8 mouse cellular contexts compared by ENCODE assay signal in genomic region chr3:105891760-105892571, GRCm38 (mm10). TPM values are rescaled to one million over a fixed set of nuclear protein-coding genes. Genes with fewer than 3 reads are reported as not detected.
DNase-seq lines count a peak whose midpoint lies in the region; ATAC-seq lines count a peak whose summit lies in the region.

No protein-coding gene starts in this region.

- no peak overlapping the region for H3K4me3 ChIP-seq in heart, embryonic 11.5 days (ENCODE audit: low read depth, low read length)
- no peak overlapping the region for H3K4me3 ChIP-seq in hindbrain, embryonic 13.5 days

- no peaks in the 10 kb centered on the region for H3K27me3 ChIP-seq in heart, embryonic 11.5 days (ENCODE audit: control insufficient read depth, insufficient read depth, low read length)
- H3K27me3 ChIP-seq in hindbrain, embryonic 13.5 days = no peaks in the 10 kb centered on the region

- no peaks in the 10 kb centered on the region for H3K9me3 ChIP-seq in heart, embryonic 11.5 days (replicated peaks; ENCODE audit: control insufficient read depth, low read length)
- H3K9me3 ChIP-seq in hindbrain, embryonic 13.5 days = no peaks in the 10 kb centered on the region

- no peak overlapping the region for H3K9ac ChIP-seq in heart, embryonic 11.5 days (ENCODE audit: low read depth, low read length)
- no peak overlapping the region for H3K9ac ChIP-seq in hindbrain, embryonic 13.5 days

- DNase-seq in heart, adult 11 months = peak; percentile 98
- DNase-seq in heart, adult 8-10 months (ENCODE audit: low spot score) = peak; percentile 84
- DNase-seq in kidney, postnatal 25 days = peak; percentile 36 to 54
- DNase-seq in adipocyte (ENCODE audit: low spot score) = no peak
- no peak for DNase-seq in gastrocnemius, postnatal 10 days

- peaks cover 28% of the 10 kb centered on the region for H3K4me1 ChIP-seq in heart, embryonic 11.5 days (ENCODE audit: control insufficient read depth, insufficient read depth, low read length)
- peaks cover 6% of the 10 kb centered on the region; the same call in 1 of the 2 replicates for H3K4me1 ChIP-seq in hindbrain, embryonic 13.5 days (replicated peaks)

- no peak overlapping the region for H3K27ac ChIP-seq in heart, embryonic 11.5 days (ENCODE audit: low read depth, low read length)
- no peak overlapping the region for H3K27ac ChIP-seq in hindbrain, embryonic 13.5 days

- no peak for ATAC-seq in heart, embryonic 11.5 days (replicated peaks; ENCODE audit: insufficient number of reproducible peaks, low FRiP score, low TSS enrichment)
- ATAC-seq in monocyte, adult 5-6 weeks (replicated peaks; ENCODE audit: insufficient number of reproducible peaks, low FRiP score, low TSS enrichment, poor library complexity, severe bottlenecking) = peak; percentile 42
- ATAC-seq in hindbrain, embryonic 13.5 days (ENCODE audit: low FRiP score) = no peak

- WGBS in heart, embryonic 11.5 days (ENCODE audit: insufficient replicate concordance) = 66% methylated on average over 10 of the region's 10 CpGs
- WGBS in hindbrain, embryonic 13.5 days = 80% methylated on average over 10 of the region's 10 CpGs

- no peak overlapping the region for H3K4me2 ChIP-seq in heart, embryonic 11.5 days
- H3K4me2 ChIP-seq in hindbrain, embryonic 13.5 days = no peak overlapping the region

- H3K36me3 ChIP-seq in heart, embryonic 11.5 days (ENCODE audit: control insufficient read depth, insufficient read depth, low read length) = no peaks in the 10 kb centered on the region
- H3K36me3 ChIP-seq in hindbrain, embryonic 13.5 days = no peaks in the 10 kb centered on the region

RNA-seq across cellular contexts. Expression of gene Tmigd3, which starts 21.3 kb away (rescaled TPM):
- 0.33 and 0.46 TPM in 2 replicates for polyA plus RNA-seq in heart, embryonic 11.5 days (2014; fragmentation: Nextera tagmentation; extraction: Ambion mirVana)
- total RNA-seq in heart, adult 8-10 months (2022) = under 1 TPM in 3 of 4 experiments, not detected in 1; 0.27 to 0.62 (median 0.41) TPM
- total RNA-seq in monocyte, adult 5-6 weeks (2017) = 0.39 to 3.4 TPM (median 2.0 TPM) in 3 replicates
- under 1 TPM in 1 of 2 experiments, not detected in 1; 0.36 TPM for total RNA-seq in gastrocnemius, postnatal 10 days (2021)
- not detected in 2 replicates for polyA plus RNA-seq in hindbrain, embryonic 13.5 days (2015; fragmentation: Nextera tagmentation; extraction: Ambion mirVana)

RNA-seq across cellular contexts. Expression of gene Adora3, which starts 21.3 kb away (rescaled TPM):
- 0.10 TPM in 1 of 2 replicates, not detected in the other for polyA plus RNA-seq in heart, embryonic 11.5 days (2014; fragmentation: Nextera tagmentation; extraction: Ambion mirVana)
- under 1 TPM in 3 of 4 experiments, not detected in 1; 0.25 to 0.44 (median 0.32) TPM for total RNA-seq in heart, adult 8-10 months (2022)
- 5.1 to 7.1 TPM in 2 of 3 replicates, not detected in the other for total RNA-seq in monocyte, adult 5-6 weeks (2017)
- under 1 TPM; 0.19 to 0.29 TPM for total RNA-seq in gastrocnemius, postnatal 10 days (2021)
- polyA plus RNA-seq in hindbrain, embryonic 13.5 days (2015; fragmentation: Nextera tagmentation; extraction: Ambion mirVana) = 0.26 and 0.30 TPM in 2 replicates

RNA-seq across cellular contexts. Expression of gene I830077J02Rik, which starts 40.5 kb away (rescaled TPM):
- polyA plus RNA-seq in heart, embryonic 11.5 days (2014; fragmentation: Nextera tagmentation; extraction: Ambion mirVana) = 2.6 and 2.9 TPM in 2 replicates
- total RNA-seq in heart, adult 8-10 months (2022) = 1 to 10 TPM in 1 of 4 experiments, under 1 TPM in 3; 0.28 to 1.3 (median 0.42) TPM
- total RNA-seq in monocyte, adult 5-6 weeks (2017) = 39.0 to 51.7 TPM (median 50.2 TPM) in 3 replicates
- under 1 TPM; 0.35 to 0.52 TPM for total RNA-seq in gastrocnemius, postnatal 10 days (2021)
- polyA plus RNA-seq in hindbrain, embryonic 13.5 days (2015; fragmentation: Nextera tagmentation; extraction: Ambion mirVana) = 0.25 and 1.1 TPM in 2 replicates

Comparison
In these comparisons a context has a peak if more than half of its experiments do, and no peak if none do; other contexts are left out.
1. DNase-seq: peak in heart, adult 11 months (single experiment), heart, adult 8-10 months (single experiment) and kidney, postnatal 25 days (2 of 2); none in adipocyte (single experiment) and gastrocnemius, postnatal 10 days (single experiment).
2. RNA of gene I830077J02Rik, which starts 40.5 kb away (total RNA-seq): 39.0 to 51.7 TPM in monocyte, adult 5-6 weeks; 0.28 to 1.3 TPM in heart, adult 8-10 months and 0.35 to 0.52 TPM in gastrocnemius, postnatal 10 days; every median in the first group is over 10 times any median in the second.